Mouse (Mus musculus): ENCODE results near the gene Armc8. TPM values are rescaled to one million over a fixed set of nuclear protein-coding genes. Genes with fewer than 3 reads are reported as not detected.

Armc8 gene
- total RNA-seq, 2 experiments from 2014 or later, result 50.8 to 57.2 TPM

DNA sequence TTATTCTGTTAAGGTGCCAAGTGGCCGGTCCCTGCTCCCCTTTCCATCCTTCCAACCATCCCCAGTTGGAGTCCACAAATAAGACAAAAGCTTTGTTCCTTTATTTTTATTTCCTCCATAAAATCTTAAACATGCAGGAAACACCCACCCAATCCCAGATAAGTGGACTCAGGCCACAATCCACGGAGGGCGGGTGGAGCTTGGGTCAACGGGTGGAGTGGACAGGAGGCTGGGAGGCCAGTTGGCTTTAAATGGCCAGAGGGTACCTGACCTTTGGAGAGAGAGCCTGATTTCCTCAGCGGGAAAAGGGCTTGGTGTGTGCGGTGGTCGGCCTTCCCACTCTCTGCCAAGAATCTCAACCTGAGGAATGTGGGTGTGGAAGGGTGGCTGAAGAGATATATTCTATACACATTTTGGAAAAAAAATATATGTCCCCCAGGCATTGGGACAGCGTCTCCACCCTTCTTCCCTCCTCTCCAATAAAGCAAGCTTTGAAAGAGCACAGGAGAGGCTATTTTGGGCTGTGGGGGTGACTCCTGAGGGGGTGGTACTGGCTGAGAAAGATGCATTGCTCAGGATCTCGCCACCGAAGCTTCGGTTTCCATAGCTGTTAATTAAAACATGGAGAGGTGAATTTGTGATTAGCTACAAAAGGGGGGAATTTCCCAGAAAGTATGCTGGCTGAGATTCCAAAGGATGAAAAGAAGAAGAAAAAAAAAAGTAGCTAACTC, 139.9 kb downstream of the Armc8 start:
- DNase-seq (ENCODE audit: extremely low spot score in 1 of 2, low spot score in 1 of 2), result no peak

Other genes with a start within 250 kb of the Armc8 start
- gene Esyt3, start 210.3 kb downstream of the Armc8 start, total RNA-seq (2021), result 1 to 10 TPM; 1.8 to 2.2 TPM
- 100 to 1,000 TPM; 134 to 138 TPM for gene Mras, start 131.5 kb downstream of the Armc8 start, total RNA-seq (2021)
- gene Nme9, start 117.4 kb downstream of the Armc8 start, total RNA-seq (2021), result under 1 TPM; 0.30 to 0.56 TPM
- gene Dbr1, start 6.9 kb upstream of the Armc8 start, total RNA-seq (2021), result 10 to 100 TPM; 13.5 to 14.3 TPM
- not detected for gene A4gnt, start 43.6 kb upstream of the Armc8 start, total RNA-seq (2021)
- 10 to 100 TPM; 22.6 to 25.3 TPM for gene Dzip1l, start 60.6 kb upstream of the Armc8 start, total RNA-seq (2021)
- not detected for gene Cldn18, start 148.4 kb upstream of the Armc8 start, total RNA-seq (2021)

Measured in layer of hippocampus, postnatal 25 days (tissue).